Mouse (Mus musculus) kidney, adult 2 months (tissue): ENCODE data around the gene Sacs.

ENCODE experiments used
- CTCF ChIP-seq: fragments of 200-500 bp; conservative IDR thresholded peaks from 2 replicates; pipeline ENCODE4 v1.5.1; 2011; ENCODE audit warnings: low read depth, mild to moderate bottlenecking, control low read depth, low read length, moderate library complexity, mixed read lengths; ENCODE audit not compliant: insufficient read depth, insufficient read length
- POLR2A ChIP-seq: fragments of 200-500 bp; IDR thresholded peaks from one replicate; pipeline ENCODE4 v1.6.1; 2011; ENCODE audit warnings: low read depth, low read length, control low read depth

DNA sequence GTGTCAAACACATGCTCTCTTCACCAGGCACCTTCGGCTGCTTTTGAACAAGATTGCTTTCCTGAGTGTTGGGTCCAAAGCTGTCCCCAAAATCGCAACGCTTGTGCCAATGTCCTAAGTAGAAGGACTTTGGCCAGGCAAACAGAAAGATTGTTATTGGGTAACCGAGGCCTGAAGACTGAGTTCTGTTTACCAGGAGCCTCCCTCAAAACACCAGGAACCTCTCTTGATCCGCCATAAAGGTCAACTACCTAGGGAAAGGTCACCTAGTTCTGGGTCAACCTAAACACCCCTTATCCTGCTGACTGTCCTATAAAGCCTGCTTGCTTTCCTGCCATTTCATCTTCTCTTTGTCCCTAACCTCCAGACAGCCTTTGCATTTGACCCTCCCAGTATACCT lies 13.5 kb upstream of the Sacs start:
- no peak for TF ChIP-seq CTCF
- no peak for TF ChIP-seq POLR2A
